Mouse (Mus musculus) kidney, adult 2 months (tissue): ENCODE results near the gene Polr2j.

ENCODE experiments used
- CTCF ChIP-seq: fragments of 200-500 bp; conservative IDR thresholded peaks from 2 replicates; pipeline ENCODE4 v1.5.1; 2011; ENCODE audit warnings: low read depth, mild to moderate bottlenecking, control low read depth, low read length, moderate library complexity, mixed read lengths; ENCODE audit not compliant: insufficient read depth, insufficient read length
- POLR2A ChIP-seq: fragments of 200-500 bp; IDR thresholded peaks from one replicate; pipeline ENCODE4 v1.6.1; 2011; ENCODE audit warnings: low read depth, low read length, control low read depth

DNA sequence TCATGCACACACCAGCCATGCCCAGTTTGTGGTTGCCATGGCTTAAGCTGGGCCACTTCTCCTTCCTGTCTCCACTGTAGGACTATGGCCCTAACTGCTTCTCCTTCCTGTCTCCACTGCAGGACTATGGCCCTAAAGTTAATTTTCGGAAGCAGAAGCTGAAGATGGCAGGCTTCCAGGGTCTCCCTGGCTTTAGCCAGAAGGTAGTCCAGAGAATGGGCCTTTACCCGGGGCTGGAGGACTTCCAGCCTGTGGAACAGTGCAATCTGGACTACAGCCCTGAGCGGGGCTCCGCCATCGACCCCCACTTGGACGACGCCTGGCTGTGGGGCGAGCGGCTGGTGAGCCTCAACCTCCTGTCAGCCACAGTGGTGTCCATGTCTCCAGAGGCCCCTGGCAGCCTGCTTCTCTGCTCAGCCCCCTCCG is 23.6 kb downstream of the Polr2j start:
- TF ChIP-seq CTCF (no peak), POLR2A (no peak)
